Comparison of ENCODE assay signal across 13 mouse cellular contexts in genomic region chr13:63023243-63024217, GRCm38 (mm10). TPM values are rescaled to one million over a fixed set of nuclear protein-coding genes. Genes with fewer than 3 reads are reported as not detected.
DNase-seq lines count a peak whose midpoint lies in the region; ATAC-seq lines count a peak whose summit lies in the region.
"Had no signal": no experiment of that assay in that cellular context is flagged by ENCODE, and none has a peak within 500 bp of the region (broad histone marks: within the 10 kb centered on the region; RNA-seq: fewer than 3 reads in every experiment).

No protein-coding gene starts in this region.

- 47% methylated on average over 7 of the region's 7 CpGs for WGBS in kidney, embryonic 15.5 days
- WGBS in embryonic facial prominence, embryonic 10.5 days, result 73% methylated on average over 7 of the region's 7 CpGs
- WGBS in limb, embryonic 12.5 days, result 36% methylated on average over 7 of the region's 7 CpGs

- peaks cover 10% of the 10 kb centered on the region for H3K4me1 ChIP-seq in kidney, embryonic 15.5 days
- H3K4me1 ChIP-seq in embryonic facial prominence, embryonic 10.5 days, result peaks cover 8% of the 10 kb centered on the region; the same call in 1 of the 2 replicates
- H3K4me1 ChIP-seq in limb, embryonic 12.5 days (replicated peaks), result peaks cover 22% of the 10 kb centered on the region
- H3K4me1 ChIP-seq: hindbrain, embryonic 10.5 days; midbrain, embryonic 10.5 days had no signal

- no peak overlapping the region for H3K4me2 ChIP-seq in kidney, embryonic 15.5 days
- peak overlapping the region; percentile 23; the same call in 1 of the 2 replicates for H3K4me2 ChIP-seq in limb, embryonic 12.5 days
- H3K4me2 ChIP-seq: lung, embryonic 15.5 days had no signal

- no peak overlapping the region for H3K9ac ChIP-seq in kidney, embryonic 15.5 days
- H3K9ac ChIP-seq in limb, embryonic 12.5 days (replicated peaks), result no peak overlapping the region
- H3K9ac ChIP-seq: lung, embryonic 15.5 days had no signal

- no peak overlapping the region for H3K4me3 ChIP-seq in kidney, embryonic 15.5 days (replicated peaks)
- H3K4me3 ChIP-seq in embryonic facial prominence, embryonic 10.5 days, result no peak overlapping the region
- no peak overlapping the region for H3K4me3 ChIP-seq in limb, embryonic 12.5 days (replicated peaks)
- H3K4me3 ChIP-seq: hindbrain, embryonic 10.5 days; lung, embryonic 15.5 days; midbrain, embryonic 10.5 days had no signal

- H3K27ac ChIP-seq in kidney, embryonic 15.5 days, result no peak overlapping the region
- no peak overlapping the region for H3K27ac ChIP-seq in embryonic facial prominence, embryonic 10.5 days (replicated peaks)
- peak overlapping the region; percentile 85 for H3K27ac ChIP-seq in limb, embryonic 12.5 days
- H3K27ac ChIP-seq: hindbrain, embryonic 10.5 days; lung, embryonic 15.5 days; midbrain, embryonic 10.5 days had no signal

- H3K27me3 ChIP-seq in kidney, embryonic 15.5 days, result no peaks in the 10 kb centered on the region
- no peaks in the 10 kb centered on the region for H3K27me3 ChIP-seq in embryonic facial prominence, embryonic 10.5 days (replicated peaks; ENCODE audit: low read depth, poor library complexity, severe bottlenecking)
- no peaks in the 10 kb centered on the region for H3K27me3 ChIP-seq in limb, embryonic 12.5 days
- H3K27me3 ChIP-seq: lung, embryonic 15.5 days had no signal

- ATAC-seq in kidney, embryonic 15.5 days (replicated peaks; ENCODE audit: low FRiP score), result peak; percentile 52; the same call in 1 of the 2 replicates
- peak; percentile 87 for ATAC-seq in limb, embryonic 12.5 days (ENCODE audit: insufficient number of reproducible peaks, insufficient read depth, low FRiP score, low TSS enrichment, low read depth)

- DNase-seq in embryo, embryonic 11 days, result peak; percentile 13
- DNase-seq in embryo, embryonic 9.5 days (ENCODE audit: extremely low spot score), result no peak
- no peak for DNase-seq in kidney, adult 11 months
- peak; percentile 17 for DNase-seq in embryonic facial prominence, embryonic 10.5 days (ENCODE audit: low spot score)
- no peak for DNase-seq in ovary, adult 18-20 months (ENCODE audit: low spot score)
- DNase-seq in gastrocnemius, postnatal 10 days, result no peak
- DNase-seq: right cerebral cortex, adult 18-20 months; thymus, postnatal 14 days had no signal

- no peaks in the 10 kb centered on the region for H3K9me3 ChIP-seq in kidney, embryonic 15.5 days (replicated peaks)
- H3K9me3 ChIP-seq in embryonic facial prominence, embryonic 10.5 days, result no peaks in the 10 kb centered on the region
- H3K9me3 ChIP-seq in limb, embryonic 12.5 days, result no peaks in the 10 kb centered on the region
- H3K9me3 ChIP-seq: hindbrain, embryonic 10.5 days; lung, embryonic 15.5 days; midbrain, embryonic 10.5 days had no signal

- no peaks in the 10 kb centered on the region for H3K36me3 ChIP-seq in kidney, embryonic 15.5 days
- no peaks in the 10 kb centered on the region for H3K36me3 ChIP-seq in embryonic facial prominence, embryonic 10.5 days (replicated peaks)
- H3K36me3 ChIP-seq in limb, embryonic 12.5 days, result no peaks in the 10 kb centered on the region
- H3K36me3 ChIP-seq: hindbrain, embryonic 10.5 days; lung, embryonic 15.5 days; midbrain, embryonic 10.5 days had no signal

RNA-seq across cellular contexts. Expression of gene 2010111I01Rik, which starts 58.8 kb away (rescaled TPM):
- polyA plus RNA-seq in kidney, embryonic 15.5 days (2015; fragmentation: Nextera tagmentation; extraction: Ambion mirVana), result 128 TPM in 2 replicates
- polyA plus RNA-seq in embryonic facial prominence, embryonic 10.5 days (2016; fragmentation: Nextera tagmentation; extraction: Ambion mirVana), result 67.1 and 88.8 TPM in 2 replicates
- 200 and 207 TPM in 2 replicates for polyA plus RNA-seq in limb, embryonic 12.5 days (2016; fragmentation: Nextera tagmentation; extraction: Ambion mirVana)
- 100 to 1,000 TPM in 1 of 2 experiments, 10 to 100 TPM in 1; 67.8 to 110 TPM for total RNA-seq in gastrocnemius, postnatal 10 days (2021)

Comparison
In these comparisons a context has a peak if more than half of its experiments do, and no peak if none do; other contexts are left out.
1. DNase-seq: peak in embryo, embryonic 11 days (single experiment) and embryonic facial prominence, embryonic 10.5 days (single experiment); none in embryo, embryonic 9.5 days (single experiment), kidney, adult 11 months (single experiment), ovary, adult 18-20 months (single experiment) and gastrocnemius, postnatal 10 days (single experiment).